Comparison of ENCODE assay signal across 9 mouse cellular contexts in the genomic region with DNA sequence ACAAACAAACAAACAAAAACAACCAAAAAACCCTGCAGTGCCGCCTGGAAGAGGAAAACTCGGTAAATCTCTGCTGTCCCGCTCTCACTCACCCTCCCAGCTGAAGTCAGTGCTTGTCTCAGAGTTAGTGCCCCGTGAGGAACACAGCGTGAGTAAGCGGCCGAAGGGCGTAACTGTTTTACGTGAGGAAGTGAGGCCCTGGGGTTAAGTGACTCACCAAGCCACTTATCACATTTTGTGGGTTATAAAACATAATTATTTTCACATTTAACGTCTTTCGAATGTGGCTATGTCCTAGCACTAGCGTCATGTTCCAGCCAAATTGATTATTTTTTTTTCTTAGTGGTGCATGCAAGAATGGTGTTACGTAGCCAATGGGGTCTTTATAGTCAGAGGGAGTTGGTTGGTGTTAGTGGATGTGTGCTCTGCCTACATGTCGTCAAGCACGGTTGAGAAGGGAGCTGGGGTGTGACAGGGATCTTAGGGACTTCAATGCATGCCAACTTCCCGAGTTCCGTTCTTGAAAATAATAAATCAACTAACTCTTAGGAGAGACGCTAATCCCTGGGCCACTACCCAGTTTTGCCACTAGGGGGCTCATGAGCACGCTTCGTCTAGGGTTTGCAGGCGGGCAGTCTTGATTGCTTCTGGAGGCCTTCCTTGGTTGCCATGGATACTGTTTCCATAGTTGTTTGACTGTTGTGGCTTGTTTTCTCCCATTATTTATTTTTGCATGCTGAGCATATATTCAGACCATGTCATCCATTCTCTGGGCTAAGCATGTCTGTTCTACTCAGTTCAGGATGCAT. TPM values are rescaled to one million over a fixed set of nuclear protein-coding genes. Genes with fewer than 3 reads are reported as not detected.
A peak's percentile ranks its signal among the peaks of the same experiment; 100 is the strongest.
DNase-seq lines count a peak whose midpoint lies in the region; ATAC-seq and TF ChIP-seq lines count a peak whose summit lies in the region.
"Had no signal": no experiment of that assay in that cellular context is flagged by ENCODE, and none has a peak within 500 bp of the region (broad histone marks: within the 10 kb centered on the region; RNA-seq: fewer than 3 reads in every experiment).

No protein-coding gene starts in this region.

- no peak for TF ChIP-seq EP300 in heart, postnatal 0 days (IDR thresholded peaks at IDR 0.05; ENCODE audit: low read depth)
- TF ChIP-seq EP300 in liver, postnatal 0 days (IDR thresholded peaks at IDR 0.05; ENCODE audit: low read depth): no peak

- no peak for TF ChIP-seq POLR2A in embryonic fibroblast, embryonic 13.5 days (IDR thresholded peaks at IDR 0.05; ENCODE audit: low read depth, low read length)

- H3K27ac ChIP-seq in embryonic fibroblast, embryonic 13.5 days (ENCODE audit: insufficient read depth, low read length): no peak overlapping the region
- H3K27ac ChIP-seq in heart, postnatal 0 days (ENCODE audit: low read depth): no peak overlapping the region
- H3K27ac ChIP-seq in liver, postnatal 0 days (ENCODE audit: low read depth): no peak overlapping the region
- no peak overlapping the region; the same call in 1 of the 2 replicates for H3K27ac ChIP-seq in neural tube, embryonic 14.5 days (ENCODE audit: low read depth, low read length)

- H3K36me3 ChIP-seq in heart, postnatal 0 days (replicated peaks; ENCODE audit: control insufficient read depth, insufficient read depth, low read length): no peaks in the 10 kb centered on the region
- no peaks in the 10 kb centered on the region for H3K36me3 ChIP-seq in liver, postnatal 0 days (replicated peaks; ENCODE audit: insufficient read depth, low read length)
- H3K36me3 ChIP-seq in neural tube, embryonic 14.5 days (ENCODE audit: control insufficient read depth, insufficient read depth, low read length): no peaks in the 10 kb centered on the region

- no peak overlapping the region for H3K9ac ChIP-seq in heart, postnatal 0 days (replicated peaks; ENCODE audit: low read depth, low read length)
- no peak overlapping the region for H3K9ac ChIP-seq in liver, postnatal 0 days (replicated peaks)
- H3K9ac ChIP-seq in neural tube, embryonic 14.5 days (replicated peaks; ENCODE audit: low read depth, low read length): no peak overlapping the region

- peak; percentile 41; the same call in 1 of the 2 replicates for TF ChIP-seq CTCF in embryonic fibroblast, embryonic 13.5 days (IDR thresholded peaks at IDR 0.05; ENCODE audit: borderline replicate concordance, insufficient read depth, low read length)
- TF ChIP-seq CTCF in heart, postnatal 0 days (IDR thresholded peaks at IDR 0.05; ENCODE audit: low read depth): peak; percentile 81
- TF ChIP-seq CTCF in liver, postnatal 0 days (IDR thresholded peaks at IDR 0.05; ENCODE audit: low read depth): peak; percentile 84

- peaks cover 3% of the 10 kb centered on the region; the same call in 1 of the 2 replicates for H3K4me1 ChIP-seq in embryonic fibroblast, embryonic 13.5 days (ENCODE audit: control insufficient read depth, insufficient read depth, low read length)
- H3K4me1 ChIP-seq in heart, postnatal 0 days (ENCODE audit: control insufficient read depth, insufficient read depth): no peaks in the 10 kb centered on the region
- no peaks in the 10 kb centered on the region for H3K4me1 ChIP-seq in liver, postnatal 0 days (ENCODE audit: insufficient read depth)
- H3K4me1 ChIP-seq in neural tube, embryonic 14.5 days (ENCODE audit: control insufficient read depth, insufficient read depth, low read length): no peaks in the 10 kb centered on the region

- no peaks in the 10 kb centered on the region; the same call in 1 of the 2 replicates for H3K9me3 ChIP-seq in heart, postnatal 0 days (replicated peaks; ENCODE audit: control insufficient read depth, low read length)
- H3K9me3 ChIP-seq in liver, postnatal 0 days (ENCODE audit: low read length): no peaks in the 10 kb centered on the region
- no peaks in the 10 kb centered on the region for H3K9me3 ChIP-seq in neural tube, embryonic 14.5 days (ENCODE audit: control insufficient read depth, low read length)

- 43% methylated on average over 21 of the region's 21 CpGs for WGBS in heart, postnatal 0 days
- WGBS in liver, postnatal 0 days (ENCODE audit: insufficient replicate concordance): 47% methylated on average over 21 of the region's 21 CpGs
- 49% methylated on average over 21 of the region's 21 CpGs for WGBS in neural tube, embryonic 14.5 days

- ATAC-seq in heart, postnatal 0 days (ENCODE audit: insufficient read depth, low read depth): peak; percentile 60
- no peak for ATAC-seq in liver, postnatal 0 days
- ATAC-seq in neural tube, embryonic 14.5 days (ENCODE audit: low read depth): peak; percentile 82; the same call in 1 of the 2 replicates

- H3K27me3 ChIP-seq in heart, postnatal 0 days (ENCODE audit: control insufficient read depth, insufficient read depth, low read length): 0 out of 2 replicates have a peak, but pooled peaks cover 1% of the 10 kb centered on the region
- H3K27me3 ChIP-seq in liver, postnatal 0 days (ENCODE audit: insufficient read depth, low read length): no peaks in the 10 kb centered on the region
- no peaks in the 10 kb centered on the region for H3K27me3 ChIP-seq in neural tube, embryonic 14.5 days (ENCODE audit: control insufficient read depth, insufficient read depth, low read length)

- DNase-seq in CD8-positive naive resting alpha-beta T cell, adult 2 months (ENCODE audit: low read depth in 2 of 2, low spot score in 2 of 2): peak; percentile 65 to 75
- peak; percentile 88 for DNase-seq in brain, adult 2 months (ENCODE audit: low read depth, low spot score)
- DNase-seq in heart, postnatal 0 days (ENCODE audit: low spot score): peak; percentile 73
- DNase-seq in kidney, postnatal 25 days: peak; percentile 69 to 80
- DNase-seq in liver, postnatal 0 days: peak; percentile 77
- peak; percentile 90 for DNase-seq in testis, postnatal 10 days (ENCODE audit: low spot score)

- H3K4me3 ChIP-seq in embryonic fibroblast, embryonic 13.5 days (ENCODE audit: insufficient read depth, low read length): no peak overlapping the region
- no peak overlapping the region for H3K4me3 ChIP-seq in heart, postnatal 0 days (ENCODE audit: low read depth, low read length)
- H3K4me3 ChIP-seq in liver, postnatal 0 days (ENCODE audit: low read depth, low read length): no peak overlapping the region
- H3K4me3 ChIP-seq in neural tube, embryonic 14.5 days (ENCODE audit: low read depth, low read length): no peak overlapping the region

- H3K4me2 ChIP-seq in heart, postnatal 0 days (ENCODE audit: low read depth, low read length): 0 out of 2 replicates have a peak overlapping the region, but pooled peaks have one; percentile 1
- no peak overlapping the region for H3K4me2 ChIP-seq in liver, postnatal 0 days (ENCODE audit: low read depth, low read length)
- H3K4me2 ChIP-seq in neural tube, embryonic 14.5 days (ENCODE audit: low read depth, low read length): no peak overlapping the region

RNA-seq across cellular contexts. Expression of a gene that starts 10.7 kb away (rescaled TPM):
- polyA plus RNA-seq in embryonic fibroblast, embryonic 13.5 days (2011; ENCODE audit: insufficient read length, low read depth, missing spikeins): not detected in 2 replicates
- total RNA-seq in heart, postnatal 0 days (2014; rRNA removed; ENCODE audit: low replicate concordance): not detected in 2 replicates
- polyA plus RNA-seq in heart, postnatal 0 days (2015; fragmentation: Nextera tagmentation; extraction: Ambion mirVana): not detected in 2 replicates
- not detected in 2 replicates for polyA plus RNA-seq in liver, postnatal 0 days (2015; fragmentation: Nextera tagmentation; extraction: Ambion mirVana)
- polyA plus RNA-seq in neural tube, embryonic 14.5 days (2014; fragmentation: Nextera tagmentation; extraction: Ambion mirVana): not detected in 2 replicates

RNA-seq across cellular contexts. Expression of a gene that starts 23.4 kb away (rescaled TPM):
- polyA plus RNA-seq in embryonic fibroblast, embryonic 13.5 days (2011; ENCODE audit: insufficient read length, low read depth, missing spikeins): not detected in 2 replicates
- not detected in 2 replicates for total RNA-seq in heart, postnatal 0 days (2014; rRNA removed; ENCODE audit: low replicate concordance)
- polyA plus RNA-seq in heart, postnatal 0 days (2015; fragmentation: Nextera tagmentation; extraction: Ambion mirVana): not detected in 2 replicates
- polyA plus RNA-seq in liver, postnatal 0 days (2015; fragmentation: Nextera tagmentation; extraction: Ambion mirVana): not detected in 2 replicates
- polyA plus RNA-seq in neural tube, embryonic 14.5 days (2014; fragmentation: Nextera tagmentation; extraction: Ambion mirVana): not detected in 2 replicates

RNA-seq across cellular contexts. Expression of a gene that starts 35.8 kb away (rescaled TPM):
- not detected in 2 replicates for polyA plus RNA-seq in embryonic fibroblast, embryonic 13.5 days (2011; ENCODE audit: insufficient read length, low read depth, missing spikeins)
- total RNA-seq in heart, postnatal 0 days (2014; rRNA removed; ENCODE audit: low replicate concordance): not detected in 2 replicates
- not detected in 2 replicates for polyA plus RNA-seq in heart, postnatal 0 days (2015; fragmentation: Nextera tagmentation; extraction: Ambion mirVana)
- polyA plus RNA-seq in liver, postnatal 0 days (2015; fragmentation: Nextera tagmentation; extraction: Ambion mirVana): not detected in 2 replicates
- not detected in 2 replicates for polyA plus RNA-seq in neural tube, embryonic 14.5 days (2014; fragmentation: Nextera tagmentation; extraction: Ambion mirVana)
- polyA plus RNA-seq: heart, embryonic 16.5 days had no signal

RNA-seq across cellular contexts. Expression of a gene that starts 38.7 kb away (rescaled TPM):
- polyA plus RNA-seq in embryonic fibroblast, embryonic 13.5 days (2011; ENCODE audit: insufficient read length, low read depth, missing spikeins): 19.8 and 28.6 TPM in 2 replicates
- total RNA-seq in heart, postnatal 0 days (2014; rRNA removed; ENCODE audit: low replicate concordance): 0.23 and 0.89 TPM in 2 replicates
- polyA plus RNA-seq in heart, postnatal 0 days (2015; fragmentation: Nextera tagmentation; extraction: Ambion mirVana): 0.37 and 0.48 TPM in 2 replicates
- not detected in 2 replicates for polyA plus RNA-seq in liver, postnatal 0 days (2015; fragmentation: Nextera tagmentation; extraction: Ambion mirVana)
- 0.21 TPM in 1 of 2 replicates, not detected in the other for polyA plus RNA-seq in neural tube, embryonic 14.5 days (2014; fragmentation: Nextera tagmentation; extraction: Ambion mirVana)

RNA-seq across cellular contexts. Expression of a gene that starts 52.9 kb away (rescaled TPM):
- polyA plus RNA-seq in embryonic fibroblast, embryonic 13.5 days (2011; ENCODE audit: insufficient read length, low read depth, missing spikeins): 0.18 and 0.19 TPM in 2 replicates
- not detected in 2 replicates for total RNA-seq in heart, postnatal 0 days (2014; rRNA removed; ENCODE audit: low replicate concordance)
- not detected in 2 replicates for polyA plus RNA-seq in heart, postnatal 0 days (2015; fragmentation: Nextera tagmentation; extraction: Ambion mirVana)
- not detected in 2 replicates for polyA plus RNA-seq in liver, postnatal 0 days (2015; fragmentation: Nextera tagmentation; extraction: Ambion mirVana)
- not detected in 2 replicates for polyA plus RNA-seq in neural tube, embryonic 14.5 days (2014; fragmentation: Nextera tagmentation; extraction: Ambion mirVana)
